Mouse (Mus musculus): ENCODE measurements at regions not wholly inside any gene's neighbourhood (a gene's known extent, or its start where the extent isn't known, plus 50 kb on each side); places are given as distances from the start of the nearest gene placed in this dataset.

- no peak for TF ChIP-seq POLR2A (IDR thresholded peaks at IDR 0.05; ENCODE audit: low read depth, low read length)
- TF ChIP-seq CTCF (conservative IDR thresholded peaks at IDR 0.05 in 1 of 2, IDR thresholded peaks at IDR 0.05 in 1 of 2; ENCODE audit: low read depth in 2 of 2, low read length in 2 of 2), result no peak
- no peak for TF ChIP-seq EP300 (IDR thresholded peaks at IDR 0.05; ENCODE audit: low read length)
Measured at GRCm38 (mm10) chr3:150637544-150637943, 800.1 kb upstream of the Adgrl4 start.
